Mouse (Mus musculus) layer of hippocampus, adult 8-10 months (tissue): ENCODE results near the gene Hist2h2be. TPM values are rescaled to one million over a fixed set of nuclear protein-coding genes. Genes with fewer than 3 reads are reported as not detected.

Experiments
- DNase-seq, 2 experiments: peaks; one replicate each; pipeline ENCODE4 v3.0.0; 2022; ENCODE audit warnings: low spot score in 2 of 2
- microRNA-seq, 2 experiments: library from miRNA; unstranded; fragments of <30 nt; microRNA quantifications; one replicate each; pipeline ENCODE4 v1.2.0; 2022
- total RNA-seq, 4 experiments: library from RNA; stranded (reverse); gene quantifications; 2 replicates each; pipeline ENCODE4 v1.2.4; 2022

Hist2h2be gene
- total RNA-seq, 4 experiments from 2014 or later: 6.3 to 8.1 (median 7.5) TPM

- peak; percentile 81 to 86 for DNase-seq
Observed at GRCm38 (mm10) chr3:96262216-96262875, 41.4 kb downstream of the Hist2h2be start.

- DNase-seq: peak; percentile 97 to 99
Observed at GRCm38 (mm10) chr3:96262979-96263550, 42.1 kb downstream of the Hist2h2be start, which contains the start of gene Hist2h4. TSS of gene Hist2h4 (minus strand) at chr3:96263311.

DNA sequence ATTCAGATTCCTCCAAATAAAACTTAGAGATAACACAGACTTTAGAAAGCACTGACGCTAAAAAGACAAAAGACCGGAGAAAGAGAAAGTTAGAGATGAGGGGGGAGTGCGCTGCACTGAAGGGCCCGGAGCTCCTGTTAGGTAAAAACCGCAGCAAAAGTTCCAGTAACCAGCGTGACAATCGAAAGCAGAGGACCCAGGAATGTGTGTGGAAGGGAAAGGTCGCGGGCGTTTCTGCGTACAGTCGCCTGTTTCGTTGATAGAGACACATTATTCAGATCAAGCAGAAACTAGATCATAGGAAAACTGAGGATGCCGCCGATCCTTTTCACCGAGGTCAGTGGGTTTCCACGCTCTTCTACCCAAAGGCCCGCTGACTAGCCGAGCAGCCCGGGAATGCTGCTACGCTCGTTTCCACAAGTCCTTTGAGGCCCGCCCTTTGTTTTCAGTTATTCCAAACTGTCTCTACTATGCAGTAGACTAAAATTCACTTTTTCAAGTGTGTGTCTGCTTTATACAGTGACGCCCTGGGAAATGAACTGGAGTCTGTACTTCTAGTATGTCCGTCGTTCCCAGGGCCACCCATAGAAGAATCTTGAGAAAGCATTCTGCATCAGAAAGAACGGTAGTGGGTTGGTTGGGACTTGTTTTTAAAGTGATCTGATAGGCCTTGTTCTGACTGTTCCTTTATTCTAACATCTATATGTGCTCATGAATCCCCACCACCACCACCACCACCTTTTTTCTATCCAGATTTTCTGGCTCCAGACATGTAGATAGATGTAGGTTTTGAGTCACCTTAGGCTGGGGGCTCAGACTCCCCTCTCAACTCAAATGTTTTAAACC is 42.9 kb downstream of the Hist2h2be start:
- peak in 1 of 2 experiments; percentile 44 for DNase-seq

DNA sequence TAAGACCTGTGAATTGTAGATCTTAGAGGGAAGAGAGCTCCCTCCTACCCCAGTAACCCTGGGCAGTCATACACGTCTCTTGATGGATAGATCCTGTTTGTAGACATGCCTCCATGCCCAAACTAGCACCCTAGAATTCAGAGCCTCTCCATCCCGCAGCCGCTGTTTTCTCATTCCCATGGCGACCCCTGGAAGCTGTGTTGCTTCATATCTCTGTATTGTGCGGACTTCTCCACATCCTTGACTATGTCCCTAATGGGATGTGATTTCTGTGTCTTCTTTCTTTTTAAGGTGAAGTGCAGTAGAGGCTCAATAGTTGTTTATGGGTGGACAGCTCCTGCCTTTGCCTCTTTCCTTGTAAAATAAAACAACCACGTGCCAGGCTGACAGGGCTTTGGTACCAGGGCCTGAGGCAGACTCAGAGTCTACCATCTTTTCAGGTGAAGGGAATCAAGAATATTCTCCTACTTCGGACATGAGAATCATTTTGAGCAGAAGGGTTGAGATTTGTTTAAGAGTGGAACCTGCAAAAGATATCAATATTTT is 43.6 kb downstream of the Hist2h2be start:
- no peak for DNase-seq

DNA sequence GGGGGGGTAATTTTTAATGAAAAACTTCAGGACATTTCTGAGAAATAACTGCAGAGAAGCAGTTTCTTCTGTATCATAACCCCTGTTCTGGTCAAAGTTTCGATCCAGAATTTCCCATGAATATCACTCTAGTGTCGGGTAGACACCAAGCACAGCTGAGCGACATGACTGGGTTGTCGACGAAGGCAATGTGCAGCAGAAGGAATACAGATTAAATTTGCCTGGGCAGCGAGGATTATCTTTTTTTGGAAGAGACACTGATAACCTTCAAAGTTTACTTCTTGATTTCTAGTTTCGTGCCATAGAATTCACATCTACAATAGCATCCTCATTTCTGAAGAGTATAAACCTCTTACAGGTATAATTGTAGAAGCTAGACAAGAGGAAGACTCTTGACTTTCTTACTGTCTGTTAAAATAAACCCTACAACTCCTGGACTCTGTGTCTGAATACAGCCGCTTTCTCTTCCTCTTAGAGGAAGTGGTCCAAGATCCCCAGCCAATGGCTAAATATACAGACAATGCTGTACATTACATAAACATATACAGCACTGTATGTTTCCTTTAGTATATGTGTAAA is 45.3 kb downstream of the Hist2h2be start:
- DNase-seq: no peak

GRCm38 (mm10) chr3:96267541-96267940 is 46.6 kb downstream of the Hist2h2be start:
- DNase-seq: no peak

- peak; percentile 79 to 86 for DNase-seq
Observed at GRCm38 (mm10) chr3:96268051-96268775, 47.3 kb downstream of the Hist2h2be start, which contains the start of gene Hist2h3b. TSS of gene Hist2h3b (plus strand) at chr3:96268654.

- peak in 1 of 2 experiments; percentile 42 for DNase-seq
Observed at GRCm38 (mm10) chr3:96268776-96269378, 48.0 kb downstream of the Hist2h2be start.

GRCm38 (mm10) chr3:96269511-96270474 is 48.9 kb downstream of the Hist2h2be start, which contains the start of gene Hist2h2bb:
TSS of gene Hist2h2bb (plus strand) at chr3:96269752.
- DNase-seq: peak; percentile 96 to 97

Small RNAs within 50 kb of the gene (microRNA-seq; reads per million reads assigned to microRNA genes)
- 0 reads per million in 2 experiments for gene Gm44492
- 0 reads per million in 2 experiments for gene Gm47311
- gene Gm47313: 0 reads per million in 2 experiments

Other genes with a start within 250 kb of the Hist2h2be start
- 10 to 100 TPM; 42.0 to 70.1 (median 52.4) TPM for gene Plekho1, start 225.1 kb upstream of the Hist2h2be start, total RNA-seq
- 10 to 100 TPM; 42.9 to 55.4 (median 51.6) TPM for gene Vps45, start 162.7 kb upstream of the Hist2h2be start, total RNA-seq
- 10 to 100 TPM; 38.1 to 40.1 (median 38.9) TPM for gene Otud7b, start 116.6 kb upstream of the Hist2h2be start, total RNA-seq
- gene Mtmr11, start 59.1 kb upstream of the Hist2h2be start, total RNA-seq: 1 to 10 TPM; 6.5 to 9.4 (median 7.8) TPM
- gene Sf3b4, start 48.8 kb upstream of the Hist2h2be start, total RNA-seq: 10 to 100 TPM; 39.8 to 49.2 (median 45.5) TPM
- gene Sv2a, start 40.0 kb upstream of the Hist2h2be start, total RNA-seq: 100 to 1,000 TPM; 365 to 380 (median 374) TPM
- gene Bola1, start 1.4 kb upstream of the Hist2h2be start, total RNA-seq: 10 to 100 TPM; 13.1 to 20.2 (median 15.3) TPM
- gene Hist2h2ab, start 1.3 kb upstream of the Hist2h2be start, total RNA-seq: 10 to 100 TPM in 1 of 4 experiments, 1 to 10 TPM in 3; 7.7 to 10.8 (median 8.0) TPM
- gene Hist2h2ac, start 239 bp upstream of the Hist2h2be start, total RNA-seq: 10 to 100 TPM; 18.7 to 30.3 (median 29.3) TPM
- 1 to 10 TPM; 6.1 to 7.7 (median 6.7) TPM for gene Hist2h3c2, start 18.0 kb downstream of the Hist2h2be start, total RNA-seq
- gene Hist2h2aa2, start 19.2 kb downstream of the Hist2h2be start, total RNA-seq: 100 to 1,000 TPM; 165 to 230 (median 195) TPM
- gene Hist2h2aa1, start 24.4 kb downstream of the Hist2h2be start, total RNA-seq: 1 to 10 TPM in 3 of 4 experiments, not detected in 1; 3.4 to 9.9 (median 4.4) TPM
- not detected for gene Hist2h3c1, start 25.6 kb downstream of the Hist2h2be start, total RNA-seq
- 10 to 100 TPM; 25.1 to 32.1 (median 27.3) TPM for gene Hist2h4, start 42.2 kb downstream of the Hist2h2be start, total RNA-seq
- 10 to 100 TPM; 32.1 to 53.8 (median 35.1) TPM for gene Hist2h3b, start 47.5 kb downstream of the Hist2h2be start, total RNA-seq
- 100 to 1,000 TPM; 106 to 143 (median 138) TPM for gene Hist2h2bb, start 48.6 kb downstream of the Hist2h2be start, total RNA-seq
- 1 to 10 TPM; 2.5 to 9.1 (median 5.3) TPM for gene Fcgr1, start 72.8 kb downstream of the Hist2h2be start, total RNA-seq
- gene BC107364, start 231.2 kb downstream of the Hist2h2be start, total RNA-seq: not detected